Mouse (Mus musculus) liver, embryonic 11.5 days (tissue): ENCODE data around the gene Mrrf. TPM values are rescaled to one million over a fixed set of nuclear protein-coding genes. Genes with fewer than 3 reads are reported as not detected.
"Not testable (repeated sequence)": the region's sequence is repeated elsewhere in the genome, so short reads cannot be mapped to it uniquely, and the experiment has no call there.

Experiments used
- ATAC-seq: fragments of 200-750 bp; cut with Nextera tagmentation; replicated peaks from 2 replicates; pipeline ENCODE4 v1.8.0; 2017; ENCODE audit warnings: moderate number of reproducible peaks, mild to moderate bottlenecking, moderate TSS enrichment, moderate library complexity; ENCODE audit not compliant: low FRiP score
- DNase-seq: peaks from one replicate; pipeline ENCODE4 v3.0.0-alpha.2; 2017; ENCODE audit warnings: low spot score
- H3K27ac ChIP-seq: fragments of 300-500 bp; sonication (generic); 2 replicates; pipeline ENCODE4 v1.5.1; 2014; ENCODE audit warnings: mild to moderate bottlenecking, low read depth, low read length, control low read depth
- H3K27me3 ChIP-seq: fragments of 300-500 bp; sonication (generic); replicated peaks from 2 replicates; pipeline ENCODE4 v1.6.1; 2014; ENCODE audit warnings: low read length, mixed read lengths; ENCODE audit not compliant: control insufficient read depth, insufficient read depth
- H3K36me3 ChIP-seq: fragments of 300-500 bp; sonication (generic); 2 replicates; pipeline ENCODE4 v1.6.1; 2014; ENCODE audit warnings: mild to moderate bottlenecking, low read length, moderate library complexity, mixed read lengths; ENCODE audit not compliant: control insufficient read depth, insufficient read depth
- H3K4me1 ChIP-seq: fragments of 300-500 bp; sonication (generic); replicated peaks from 2 replicates; pipeline ENCODE4 v1.6.1; 2014; ENCODE audit warnings: low read length, mixed read lengths; ENCODE audit not compliant: control insufficient read depth, insufficient read depth
- H3K4me2 ChIP-seq: fragments of 300-500 bp; sonication (generic); 2 replicates; pipeline ENCODE4 v1.6.1; 2014; ENCODE audit warnings: mild to moderate bottlenecking, control low read depth, moderate library complexity
- H3K4me3 ChIP-seq: fragments of 300-500 bp; sonication (generic); 2 replicates; pipeline ENCODE4 v1.5.1; 2014; ENCODE audit warnings: low read depth, low read length, control low read depth
- H3K9ac ChIP-seq: fragments of 300-500 bp; sonication (generic); 2 replicates; pipeline ENCODE4 v1.6.1; 2014; ENCODE audit warnings: low read depth, low read length, control low read depth
- H3K9me3 ChIP-seq: fragments of 300-500 bp; sonication (generic); 2 replicates; pipeline ENCODE4 v1.6.1; 2016; ENCODE audit warnings: low read length, inconsistent platforms, mixed read lengths; ENCODE audit not compliant: control insufficient read depth
- WGBS: fragments of 180-500 bp; shearing (Covaris S2); extraction: QIAGEN DNeasy Blood & Tissue Kit; methylation state at CpG from one replicate; pipeline ENCODE4 v1.1.7; 2014; 5-methylcytosine and 5-hydroxymethylcytosine counted together
- polyA plus RNA-seq: library from polyadenylated mRNA; unstranded; fragments of >200 nt; fragmentation: Nextera tagmentation; extraction: Ambion mirVana; gene quantifications from 2 replicates; pipeline ENCODE4 v1.2.1, GENCODE M21; 2014

The Mrrf gene
- polyA plus RNA-seq, 1 experiment from 2014 or later, result 31.4 TPM

- DNase-seq, result no peak
- Histone ChIP-seq H3K9me3 (no peaks in the 10 kb centered on the region), H3K27ac (no peak overlapping the region), H3K9ac (no peak overlapping the region), H3K4me2 (no peak overlapping the region), H3K4me1 (no peaks in the 10 kb centered on the region), H3K4me3 (no peak overlapping the region), H3K36me3 (peaks cover 9% of the 10 kb centered on the region), H3K27me3 (peaks cover 36% of the 10 kb centered on the region)
- ATAC-seq, result no peak
- WGBS, result 63% methylated on average over 3 of the region's 3 CpGs
Measured at GRCm38 (mm10) chr2:36112632-36113031, 23.6 kb upstream of the Mrrf start.

DNA sequence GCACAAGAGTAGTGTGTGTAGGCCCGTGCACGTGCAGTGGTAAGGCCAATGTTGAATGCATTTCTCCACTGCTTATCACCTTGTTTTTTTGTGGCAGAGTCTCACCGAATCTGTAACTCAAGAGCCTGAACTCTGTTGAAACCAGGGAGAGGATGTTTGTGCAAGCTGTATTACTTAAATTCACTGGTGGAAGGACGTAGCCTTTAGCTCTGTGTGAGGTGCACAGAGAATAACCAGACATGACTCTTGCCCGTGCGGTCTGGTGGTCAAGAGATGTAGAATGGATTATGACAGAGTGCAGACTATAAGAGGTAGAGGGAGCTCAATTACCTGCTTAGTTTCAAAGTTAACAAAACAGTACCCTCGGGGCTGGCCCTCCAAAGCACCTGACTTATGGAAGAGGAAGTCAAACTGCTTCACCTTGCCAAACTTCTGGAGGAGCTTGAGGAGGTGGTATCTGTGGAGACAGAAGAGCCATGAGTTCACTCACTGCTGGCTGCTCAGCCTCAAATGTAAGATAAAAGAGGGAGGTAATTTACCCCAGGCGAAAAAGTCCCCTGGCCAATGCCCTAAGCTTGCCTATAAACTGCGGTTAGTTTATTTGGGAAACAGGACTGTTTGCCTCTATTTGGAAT lies 9.3 kb upstream of the Mrrf start:
- no peaks in the 10 kb centered on the region; the same call in 1 of the 2 replicates for H3K4me1 ChIP-seq
- no peak overlapping the region for H3K9ac ChIP-seq
- H3K4me3 ChIP-seq, result no peak overlapping the region
- ATAC-seq (no peak), DNase-seq (no peak)
- H3K9me3 ChIP-seq, result no peaks in the 10 kb centered on the region
- no peak overlapping the region for H3K27ac ChIP-seq
- 91% methylated on average over 9 of the region's 9 CpGs for WGBS
- H3K36me3 ChIP-seq, result peaks cover 28% of the 10 kb centered on the region
- no peaks in the 10 kb centered on the region for H3K27me3 ChIP-seq
- no peak overlapping the region for H3K4me2 ChIP-seq

- H3K9ac ChIP-seq, result no peak overlapping the region
- no peak for DNase-seq
- H3K27ac ChIP-seq, result no peak overlapping the region
- no peak overlapping the region for H3K4me3 ChIP-seq
- no peak for ATAC-seq
- H3K27me3 ChIP-seq, result no peaks in the 10 kb centered on the region
- H3K4me2 ChIP-seq, result no peak overlapping the region
- no peaks in the 10 kb centered on the region for H3K9me3 ChIP-seq
- H3K4me1 ChIP-seq, result no peaks in the 10 kb centered on the region; the same call in 1 of the 2 replicates
- 69% methylated on average over 4 of the region's 4 CpGs for WGBS
- H3K36me3 ChIP-seq, result peaks cover 25% of the 10 kb centered on the region
Measured at GRCm38 (mm10) chr2:36127973-36128372, 8.2 kb upstream of the Mrrf start.

GRCm38 (mm10) chr2:36129051-36129450 lies 7.1 kb upstream of the Mrrf start:
- ATAC-seq, result no peak
- Histone ChIP-seq H3K4me3 (no peak overlapping the region), H3K27ac (no peak overlapping the region), H3K9me3 (no peaks in the 10 kb centered on the region), H3K4me1 (no peaks in the 10 kb centered on the region; the same call in 1 of the 2 replicates), H3K9ac (no peak overlapping the region), H3K36me3 (peaks cover 27% of the 10 kb centered on the region), H3K27me3 (no peaks in the 10 kb centered on the region), H3K4me2 (no peak overlapping the region)
- DNase-seq, result no peak
- 82% methylated on average over 3 of the region's 3 CpGs for WGBS

DNA sequence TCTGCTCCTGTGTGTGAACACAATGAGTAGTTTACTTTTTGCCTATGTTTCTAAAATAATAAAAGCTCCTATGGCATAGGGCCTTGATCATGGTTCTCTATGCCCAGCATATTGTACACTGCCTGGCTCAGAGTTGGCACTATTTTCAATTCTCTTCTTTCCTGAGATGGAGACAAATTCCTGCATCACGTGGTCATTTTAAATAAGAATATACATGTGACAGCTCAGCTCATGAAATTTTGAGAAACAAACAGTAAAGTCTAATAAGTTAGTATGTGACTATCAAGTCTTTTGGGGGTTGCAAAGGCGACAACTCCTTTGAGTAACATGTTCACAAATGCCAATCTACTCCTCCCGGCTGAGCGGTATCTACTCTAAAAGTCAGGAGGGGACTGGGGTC lies 302 bp upstream of the Mrrf start:
- H3K4me3 ChIP-seq, result peak overlapping the region; percentile 83
- H3K4me2 ChIP-seq, result peak overlapping the region; percentile 64
- H3K27ac ChIP-seq, result peak overlapping the region; percentile 79; the same call in 1 of the 2 replicates
- ATAC-seq, result no peak
- no peaks in the 10 kb centered on the region for H3K27me3 ChIP-seq
- no peaks in the 10 kb centered on the region for H3K9me3 ChIP-seq
- no peak for DNase-seq
- 1% methylated on average over 4 of the region's 4 CpGs for WGBS
- peaks cover 12% of the 10 kb centered on the region; the same call in 1 of the 2 replicates for H3K4me1 ChIP-seq
- H3K9ac ChIP-seq, result peak overlapping the region; percentile 84
- peaks cover 13% of the 10 kb centered on the region; the same call in 1 of the 2 replicates for H3K36me3 ChIP-seq

DNA sequence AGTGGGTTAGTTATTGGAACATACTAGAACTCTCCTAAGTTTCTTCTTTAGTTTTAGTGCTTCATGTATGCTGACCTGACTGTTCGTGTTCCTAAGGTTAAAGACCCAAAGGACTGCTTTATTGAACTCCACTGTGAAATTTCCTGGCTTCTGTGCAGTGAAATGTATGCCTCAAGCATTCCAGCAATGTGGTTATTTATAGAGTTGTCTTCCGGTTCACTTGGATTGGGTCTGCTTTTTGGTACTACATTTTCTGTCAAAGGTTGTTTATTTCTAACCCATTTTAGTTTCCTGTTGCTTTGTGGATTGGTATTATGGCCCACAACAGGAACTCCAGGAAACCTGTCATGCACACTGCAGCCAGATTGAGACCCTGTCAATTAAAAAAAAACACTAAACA lies 2.9 kb downstream of the Mrrf start:
- no peak for ATAC-seq
- Histone ChIP-seq H3K9ac (no peak overlapping the region), H3K36me3 (peaks cover 2% of the 10 kb centered on the region; the same call in 1 of the 2 replicates), H3K9me3 (no peaks in the 10 kb centered on the region), H3K4me1 (peaks cover 12% of the 10 kb centered on the region; the same call in 1 of the 2 replicates), H3K27ac (no peak overlapping the region), H3K27me3 (no peaks in the 10 kb centered on the region), H3K4me2 (no peak overlapping the region), H3K4me3 (no peak overlapping the region)
- 75% methylated on average over 2 of the region's 2 CpGs for WGBS
- no peak for DNase-seq

DNA sequence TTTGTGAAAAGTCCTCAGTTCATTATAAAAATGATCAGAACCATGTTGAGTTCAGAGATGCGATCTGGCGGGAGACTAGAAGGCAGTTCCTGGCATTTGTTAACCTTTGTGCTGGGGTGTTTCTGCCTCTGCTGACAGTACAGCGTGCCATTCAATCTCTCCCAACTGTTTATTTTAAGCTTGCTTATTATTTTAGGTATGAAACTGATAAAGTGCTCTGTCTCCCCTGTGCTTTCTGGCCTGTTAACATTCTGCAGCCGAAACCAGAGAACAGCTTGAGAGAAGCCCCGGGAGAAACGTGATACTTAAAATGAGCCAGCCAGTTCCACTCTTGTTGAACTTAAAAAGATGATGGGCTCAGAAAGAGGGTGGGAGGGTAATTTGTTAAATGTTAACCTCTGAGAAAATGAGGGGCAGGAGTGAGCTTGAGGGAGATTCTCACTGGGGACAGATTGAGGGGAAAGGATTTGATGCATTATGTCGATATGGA lies 12.7 kb downstream of the Mrrf start:
- DNase-seq, result no peak
- Histone ChIP-seq H3K27ac (no peak overlapping the region), H3K4me1 (no peaks in the 10 kb centered on the region), H3K9me3 (no peaks in the 10 kb centered on the region), H3K9ac (no peak overlapping the region), H3K4me2 (no peak overlapping the region), H3K4me3 (no peak overlapping the region), H3K36me3 (peaks cover 2% of the 10 kb centered on the region; the same call in 1 of the 2 replicates), H3K27me3 (no peaks in the 10 kb centered on the region)
- 76% methylated on average over 7 of the region's 7 CpGs for WGBS
- ATAC-seq, result no peak

GRCm38 (mm10) chr2:36152401-36152800 lies 16.2 kb downstream of the Mrrf start:
- not testable (repeated sequence) for H3K4me3 ChIP-seq, H3K27ac ChIP-seq, H3K9me3 ChIP-seq, DNase-seq, H3K9ac ChIP-seq, ATAC-seq, H3K36me3 ChIP-seq, H3K27me3 ChIP-seq, H3K4me1 ChIP-seq, H3K4me2 ChIP-seq
- WGBS, result 88% methylated on average over 4 of the region's 4 CpGs

- H3K4me1 ChIP-seq, result no peaks in the 10 kb centered on the region
- 79% methylated on average over 1 of the region's 1 CpGs for whole genome bisulfite sequencing
- no peak overlapping the region for H3K4me3 ChIP-seq
- no peak overlapping the region for H3K4me2 ChIP-seq
- peaks cover 7% of the 10 kb centered on the region for H3K36me3 ChIP-seq
- no peak overlapping the region for H3K9ac ChIP-seq
- H3K9me3 ChIP-seq, result no peaks in the 10 kb centered on the region
- H3K27me3 ChIP-seq, result no peaks in the 10 kb centered on the region
- DNase-seq (no peak), ATAC-seq (no peak)
- H3K27ac ChIP-seq, result no peak overlapping the region
Measured at GRCm38 (mm10) chr2:36157461-36157860, 21.3 kb downstream of the Mrrf start.
